Mouse (Mus musculus) ES-E14 (cell line): Measurements from ENCODE around the gene Fbl.
"Not testable (repeated sequence)": the region's sequence is repeated elsewhere in the genome, so short reads cannot be mapped to it uniquely, and the experiment has no call there.

Source experiments
- MAFK ChIP-seq: IDR thresholded peaks from 2 replicates; pipeline ENCODE4 v1.6.1; 2014; ENCODE audit warnings: mild to moderate bottlenecking, low read depth, low read length, inconsistent platforms; ENCODE audit not compliant: insufficient read depth
- ZC3H11A ChIP-seq: IDR thresholded peaks from 2 replicates; pipeline ENCODE4 v1.6.1; 2012; ENCODE audit warnings: low read depth, mild to moderate bottlenecking, inconsistent platforms, low read length, borderline replicate concordance

DNA sequence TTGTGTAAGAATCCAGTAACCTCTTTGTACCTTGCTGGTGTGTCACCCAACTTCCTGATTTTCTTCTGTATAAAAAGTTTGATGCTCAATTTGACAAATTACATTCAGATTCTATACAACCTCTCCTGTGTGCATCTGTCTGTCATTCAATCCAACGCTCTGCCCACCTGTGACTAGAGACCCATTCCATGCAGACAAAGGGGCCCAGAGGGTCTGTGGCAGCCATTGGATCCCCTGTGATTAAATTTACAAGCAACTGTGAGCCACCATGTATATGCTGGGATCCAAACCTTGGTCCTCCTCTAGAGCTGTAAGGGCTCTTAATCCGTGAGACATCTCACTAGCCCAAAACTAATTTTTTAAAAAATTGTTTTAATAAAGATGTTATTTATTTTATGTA is 46.4 kb downstream of the Fbl start:
- TF ChIP-seq MAFK, ZC3H11A: not testable (repeated sequence)
